Mouse (Mus musculus) liver, adult 2 months (tissue): ENCODE data around the gene Gm7137.
"Not testable (repeated sequence)": the region's sequence is repeated elsewhere in the genome, so short reads cannot be mapped to it uniquely, and the experiment has no call there.

Source experiments
- CTCF ChIP-seq: fragments of 200-500 bp; IDR thresholded peaks from 2 replicates; pipeline ENCODE4 v1.5.1; 2011; ENCODE audit warnings: low read depth, low read length, control low read depth
- POLR2A ChIP-seq: fragments of 200-500 bp; IDR thresholded peaks from 2 replicates; pipeline ENCODE4 v1.6.1; 2011; ENCODE audit warnings: low read length, control low read depth; ENCODE audit not compliant: insufficient read depth; ENCODE audit errors: extremely low read depth

- TF ChIP-seq CTCF, POLR2A: not testable (repeated sequence)
Measured at GRCm38 (mm10) chr10:77741924-77742688, 45.9 kb downstream of the Gm7137 start, which contains the start of gene Gm18596.
